Mouse (Mus musculus) Muller cell, postnatal 12 days (primary cell): ENCODE measurements at regions not wholly inside any gene's neighbourhood (a gene's known extent, or its start where the extent isn't known, plus 50 kb on each side); places are given as distances from the start of the nearest gene placed in this dataset.

Source experiments
- DNase-seq: peaks from one replicate; pipeline ENCODE4 v3.0.0-alpha.2; 2015; ENCODE audit errors: inconsistent ontology term

DNA sequence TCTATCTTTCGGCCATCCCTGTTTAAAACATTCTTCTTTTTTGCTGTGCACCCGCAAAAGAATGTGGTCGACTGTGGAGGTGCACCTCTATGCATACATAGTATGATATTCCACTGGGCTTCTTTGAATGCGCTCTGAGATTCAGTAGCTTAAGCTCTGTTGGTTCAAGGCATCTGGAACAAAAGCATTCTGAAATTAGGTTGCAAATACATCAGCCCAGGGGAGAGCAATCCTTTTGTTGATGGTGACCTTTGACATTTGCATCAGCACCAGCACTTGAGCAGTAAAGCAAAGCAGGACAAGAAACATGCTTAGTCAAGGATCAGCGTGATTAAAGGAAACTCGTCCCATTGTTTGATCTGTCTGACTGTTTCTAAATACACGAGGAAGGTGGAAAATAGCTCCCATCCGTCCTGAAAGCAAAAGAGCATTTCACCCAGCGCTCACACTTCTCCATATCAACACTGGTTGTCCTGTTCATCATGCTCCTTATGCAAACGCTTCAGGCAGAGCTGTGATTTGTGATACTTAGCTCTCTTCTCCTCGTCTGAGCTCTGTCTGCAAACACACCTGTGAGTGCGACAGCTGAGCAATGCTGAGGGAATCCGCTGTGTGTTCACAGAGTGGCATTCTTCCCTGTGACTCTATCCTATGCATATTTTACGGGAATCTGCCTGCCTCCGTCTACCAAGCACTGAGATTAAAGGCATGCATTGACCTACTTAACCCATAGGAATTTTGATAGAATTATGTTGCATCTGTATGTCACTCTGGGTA, 67.4 kb upstream of the Dkk2 start:
- DNase-seq: no peak

DNA sequence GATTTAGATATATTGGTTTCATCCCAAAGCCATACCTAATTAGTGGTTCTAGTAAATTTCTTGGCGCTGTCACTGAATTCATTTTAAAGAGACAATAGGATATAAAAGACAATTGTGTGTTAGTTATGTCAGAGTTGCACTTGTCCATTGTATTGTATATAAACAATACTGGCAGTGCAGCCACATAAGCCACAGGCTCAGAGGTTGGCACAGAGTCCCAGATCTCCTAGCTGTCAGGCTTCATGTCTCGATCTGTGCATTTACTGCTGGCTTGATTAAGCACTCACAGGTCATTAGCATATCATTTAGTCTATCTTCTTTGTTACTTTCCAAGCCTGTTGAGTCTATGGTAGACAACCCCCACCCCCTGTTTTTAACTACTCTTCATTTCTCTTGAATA, 66.6 kb upstream of the Dkk2 start:
- no peak for DNase-seq

DNA sequence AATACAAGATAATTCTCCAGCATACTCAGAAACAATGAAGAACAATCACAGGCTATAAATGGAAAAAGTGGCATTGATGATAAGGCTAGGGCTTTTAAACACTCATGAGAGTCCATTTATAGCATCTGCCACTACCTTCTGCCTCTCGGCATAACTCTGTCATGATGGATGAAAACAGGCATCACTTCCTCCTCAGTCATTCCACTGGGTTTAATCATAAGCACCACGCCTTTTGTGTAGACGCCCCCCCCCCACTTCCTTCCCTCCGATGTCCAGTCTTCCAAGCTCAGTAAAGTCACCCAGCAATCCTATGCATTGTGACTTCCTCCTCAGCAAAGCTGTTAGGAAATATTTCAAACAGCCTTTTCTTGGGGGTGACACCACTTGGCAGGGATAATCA, 63.1 kb upstream of the Dkk2 start:
- peak; percentile 38 for DNase-seq

DNA sequence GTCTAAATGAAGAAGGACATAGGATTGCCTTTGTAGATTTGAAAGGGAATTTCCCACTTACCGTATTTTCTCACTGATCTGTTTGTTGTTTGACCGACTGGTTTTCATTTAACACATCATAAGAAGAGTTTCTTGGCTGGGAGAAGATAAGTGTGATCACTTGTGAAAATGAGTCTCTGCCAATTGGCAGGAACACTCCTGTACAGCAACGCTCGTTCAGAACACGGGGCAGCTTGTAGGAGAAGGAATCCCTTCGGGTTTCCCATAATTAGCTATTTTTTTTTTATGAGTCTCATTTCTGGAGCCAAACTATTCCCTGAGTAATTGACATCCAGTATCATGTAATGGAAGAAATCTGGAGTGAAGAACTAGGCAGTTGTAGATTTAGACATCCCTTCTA, 61.8 kb upstream of the Dkk2 start:
- no peak for DNase-seq

DNA sequence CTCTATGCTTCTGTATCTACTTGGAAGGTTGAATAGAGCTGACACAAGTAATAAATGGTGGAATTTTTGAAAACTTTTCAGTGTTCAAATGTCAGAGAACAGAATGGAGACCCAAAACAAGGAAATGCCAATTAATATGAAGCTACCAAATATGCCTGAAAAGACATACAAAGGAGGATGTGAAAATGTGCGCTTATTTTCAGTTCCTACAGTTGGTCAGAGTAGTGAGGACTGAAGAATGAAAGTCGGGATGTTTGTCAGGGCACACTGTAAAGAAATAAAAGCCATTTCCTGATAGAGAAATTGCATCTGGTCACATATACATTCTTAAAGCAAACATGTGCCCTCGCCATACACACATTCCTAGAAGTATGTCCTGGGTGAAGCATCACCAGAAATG, 56.0 kb upstream of the Dkk2 start:
- DNase-seq: no peak

DNA sequence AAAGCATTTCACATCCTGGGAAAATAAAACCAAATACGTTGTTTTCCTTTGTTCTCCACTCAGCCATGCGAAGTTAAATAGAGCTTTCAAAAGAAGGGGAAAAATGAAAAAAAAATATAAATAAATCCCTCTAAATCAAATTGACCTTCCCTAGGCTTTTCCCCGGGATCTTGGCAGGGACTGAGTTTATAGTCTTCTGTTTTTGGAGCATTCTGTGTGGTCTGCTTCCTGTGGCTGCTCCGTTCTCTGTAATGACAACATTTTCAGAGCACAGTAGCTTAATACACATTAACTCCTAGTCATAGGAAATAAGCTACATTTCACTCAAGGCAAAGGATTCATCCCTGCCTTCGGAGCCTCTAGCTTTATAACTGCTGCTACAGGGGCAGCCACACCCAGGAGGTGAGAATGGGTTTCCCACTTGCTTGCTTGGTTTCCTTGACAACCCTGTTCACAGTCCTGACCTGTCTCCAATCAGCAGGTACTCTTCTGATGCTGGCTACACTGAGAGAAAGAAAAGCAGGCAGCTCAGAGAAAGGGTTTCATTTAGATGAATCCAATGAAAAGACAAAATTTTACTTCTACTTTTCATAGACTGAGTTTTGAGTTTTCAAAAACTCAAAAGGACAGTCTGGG, 51.9 kb upstream of the Dkk2 start:
- no peak for DNase-seq

DNA sequence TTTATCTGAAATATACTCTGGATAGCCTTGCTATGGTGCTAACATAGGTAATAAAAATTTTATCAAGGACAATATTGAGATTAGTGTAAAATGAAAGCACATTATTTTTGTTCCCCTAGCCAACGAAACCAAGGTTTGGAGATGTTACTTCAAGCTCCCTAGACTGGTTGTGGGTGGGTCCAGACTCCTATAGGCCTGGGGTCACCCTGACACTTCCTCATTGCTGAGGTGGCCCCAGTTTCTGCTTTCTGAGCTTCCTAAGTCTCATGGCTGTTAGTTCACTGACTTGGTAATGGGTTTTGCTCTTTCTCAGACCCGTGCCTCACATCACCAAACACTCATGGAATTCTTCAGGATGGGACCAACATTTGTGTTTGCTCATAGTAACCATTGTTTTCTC, 49.9 kb upstream of the Dkk2 start:
- DNase-seq: no peak
